Mouse (Mus musculus) heart, postnatal 0 days (tissue): ENCODE measurements at regions not wholly inside any gene's neighbourhood (a gene's known extent, or its start where the extent isn't known, plus 50 kb on each side); places are given as distances from the start of the nearest gene placed in this dataset.
"Not testable (repeated sequence)": the region's sequence is repeated elsewhere in the genome, so short reads cannot be mapped to it uniquely, and the experiment has no call there.

ENCODE experiments used
- ATAC-seq: fragments of 200-750 bp; cut with Nextera tagmentation; 2 replicates; pipeline ENCODE4 v1.8.0; 2017; ENCODE audit warnings: low read depth, moderate number of reproducible peaks, moderate library complexity; ENCODE audit not compliant: insufficient read depth
- DNase-seq: peaks from one replicate; pipeline ENCODE4 v3.0.0-alpha.2; 2016; ENCODE audit warnings: low spot score
- H3K27ac ChIP-seq: fragments of 300-500 bp; sonication (generic); 2 replicates; pipeline ENCODE4 v1.5.1; 2014; ENCODE audit warnings: low read depth, mild to moderate bottlenecking
- H3K27me3 ChIP-seq: fragments of 300-500 bp; sonication (generic); 2 replicates; pipeline ENCODE4 v1.6.1; 2014; ENCODE audit warnings: low read length, mixed read lengths; ENCODE audit not compliant: control insufficient read depth, insufficient read depth
- H3K36me3 ChIP-seq: fragments of 300-500 bp; sonication (generic); replicated peaks from 2 replicates; pipeline ENCODE4 v1.6.1; 2014; ENCODE audit warnings: low read length, mixed read lengths; ENCODE audit not compliant: control insufficient read depth, insufficient read depth
- H3K4me1 ChIP-seq: fragments of 300-500 bp; sonication (generic); 2 replicates; pipeline ENCODE4 v1.6.1; 2014; ENCODE audit warnings: antibody characterized with exemption; ENCODE audit not compliant: control insufficient read depth, insufficient read depth
- H3K4me2 ChIP-seq: fragments of 300-500 bp; sonication (generic); 2 replicates; pipeline ENCODE4 v1.6.1; 2014; ENCODE audit warnings: low read depth, mild to moderate bottlenecking, low read length, moderate library complexity
- H3K4me3 ChIP-seq: fragments of 300-500 bp; sonication (generic); 2 replicates; pipeline ENCODE4 v1.5.1; 2014; ENCODE audit warnings: low read depth, low read length
- H3K9ac ChIP-seq: fragments of 300-500 bp; sonication (generic); replicated peaks from 2 replicates; pipeline ENCODE4 v1.6.1; 2014; ENCODE audit warnings: low read depth, low read length, mixed read lengths
- H3K9me3 ChIP-seq: fragments of 300-500 bp; sonication (generic); replicated peaks from 2 replicates; pipeline ENCODE4 v1.6.1; 2016; ENCODE audit warnings: low read length; ENCODE audit not compliant: control insufficient read depth
- CTCF ChIP-seq: IDR thresholded peaks from 2 replicates; pipeline ENCODE4 v1.5.1; 2016; ENCODE audit warnings: antibody characterized with exemption, control low read depth, low read depth
- EP300 ChIP-seq: IDR thresholded peaks from 2 replicates; pipeline ENCODE4 v1.6.1; 2016; ENCODE audit warnings: antibody characterized with exemption, low read depth
- WGBS: fragments of 180-500 bp; shearing (Covaris S2); extraction: QIAGEN DNeasy Blood & Tissue Kit; methylation state at CpG from one replicate; pipeline ENCODE4 v1.1.7; 2014; 5-methylcytosine and 5-hydroxymethylcytosine counted together

DNA sequence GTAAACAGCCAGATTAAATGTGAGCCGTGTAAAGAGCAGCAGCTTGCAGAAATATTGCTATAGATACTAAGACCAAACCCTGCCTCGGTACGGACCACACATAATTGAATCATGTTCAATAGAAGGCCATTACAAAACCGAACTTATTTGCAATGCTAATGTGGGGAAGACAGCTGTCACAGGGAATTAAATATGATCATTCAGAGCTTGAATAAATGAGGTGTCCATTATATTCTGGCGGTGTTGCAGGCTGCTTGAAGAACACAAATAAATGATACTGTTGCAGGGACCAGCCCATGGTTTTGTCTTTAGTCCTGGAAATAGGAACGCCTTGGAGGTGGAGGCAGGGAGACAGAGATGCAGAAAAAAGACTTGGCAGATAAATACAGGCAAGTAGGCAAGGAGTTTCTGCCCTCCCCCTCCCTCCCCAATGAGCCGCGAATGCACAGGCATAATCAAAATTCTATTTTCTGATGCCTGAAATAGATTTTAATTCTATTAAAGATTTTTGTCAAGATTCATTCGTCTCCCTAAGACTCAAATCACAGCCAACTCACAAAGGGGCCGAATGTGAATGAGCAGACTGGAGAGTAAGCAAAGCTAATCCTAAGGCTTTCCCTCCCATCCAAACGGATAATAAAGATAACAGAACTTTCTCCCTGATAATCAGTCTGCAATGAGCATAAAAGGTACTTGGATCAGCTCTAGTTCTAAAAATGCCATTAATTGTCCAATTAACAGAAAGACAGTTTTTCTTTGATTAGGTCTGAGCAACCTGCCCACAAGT, 147.6 kb downstream of the Brms1l start:
- Histone ChIP-seq H3K4me1 (no peaks in the 10 kb centered on the region), H3K36me3 (no peaks in the 10 kb centered on the region), H3K9ac (no peak overlapping the region), H3K4me3 (no peak overlapping the region), H3K27ac (no peak overlapping the region), H3K4me2 (no peak overlapping the region), H3K27me3 (no peaks in the 10 kb centered on the region), H3K9me3 (no peaks in the 10 kb centered on the region)
- TF ChIP-seq CTCF (no peak), EP300 (no peak)
- DNase-seq: no peak
- WGBS: 65% methylated on average over 11 of the region's 11 CpGs
- no peak for ATAC-seq

DNA sequence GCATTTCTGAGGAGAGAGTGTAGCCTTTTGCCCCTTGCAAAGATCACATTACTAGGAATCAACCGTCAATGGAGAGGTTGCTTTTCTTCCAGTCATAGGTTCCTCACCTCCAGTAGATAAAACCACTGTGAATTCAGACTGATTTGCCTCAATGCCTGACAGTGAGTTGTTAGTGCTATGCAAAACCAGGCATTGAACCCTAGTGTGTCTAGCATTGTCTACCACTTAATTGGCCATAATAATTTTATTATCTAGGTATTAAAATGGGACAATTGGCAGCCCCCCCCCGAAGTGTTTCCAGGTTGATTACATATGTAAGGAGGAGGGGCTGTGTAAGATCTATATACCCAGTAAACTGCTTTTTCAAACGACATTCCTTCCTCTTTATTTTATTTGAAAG, 147.0 kb downstream of the Brms1l start:
- Histone ChIP-seq H3K9me3 (no peaks in the 10 kb centered on the region), H3K9ac (no peak overlapping the region), H3K4me3 (no peak overlapping the region), H3K27me3 (no peaks in the 10 kb centered on the region), H3K27ac (no peak overlapping the region), H3K36me3 (no peaks in the 10 kb centered on the region), H3K4me2 (no peak overlapping the region), H3K4me1 (no peaks in the 10 kb centered on the region)
- 59% methylated on average over 3 of the region's 3 CpGs for WGBS
- DNase-seq (no peak), ATAC-seq (no peak)
- no peak for TF ChIP-seq EP300
- TF ChIP-seq CTCF: no peak

DNA sequence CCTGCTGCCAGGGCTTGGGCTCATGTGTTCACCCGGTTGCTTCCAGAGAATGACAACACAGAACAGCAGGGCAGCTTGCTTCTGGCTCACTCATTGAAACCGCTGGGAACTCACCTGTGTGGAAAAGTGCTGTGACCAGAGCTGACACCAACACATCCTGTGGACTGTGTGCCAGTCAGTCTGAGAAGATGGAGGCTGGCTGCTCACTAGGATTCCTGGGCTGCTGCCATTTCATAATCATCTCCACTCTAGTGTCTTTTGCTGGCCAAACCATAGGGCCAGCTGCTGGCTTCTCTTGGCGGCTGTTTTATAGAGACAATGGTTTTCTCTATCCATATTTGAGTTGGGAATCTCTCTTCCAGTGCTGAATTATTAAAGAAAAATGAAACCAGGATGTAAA, 138.1 kb downstream of the Brms1l start:
- WGBS: 75% methylated on average over 3 of the region's 3 CpGs
- no peak for TF ChIP-seq EP300
- no peak for TF ChIP-seq CTCF

DNA sequence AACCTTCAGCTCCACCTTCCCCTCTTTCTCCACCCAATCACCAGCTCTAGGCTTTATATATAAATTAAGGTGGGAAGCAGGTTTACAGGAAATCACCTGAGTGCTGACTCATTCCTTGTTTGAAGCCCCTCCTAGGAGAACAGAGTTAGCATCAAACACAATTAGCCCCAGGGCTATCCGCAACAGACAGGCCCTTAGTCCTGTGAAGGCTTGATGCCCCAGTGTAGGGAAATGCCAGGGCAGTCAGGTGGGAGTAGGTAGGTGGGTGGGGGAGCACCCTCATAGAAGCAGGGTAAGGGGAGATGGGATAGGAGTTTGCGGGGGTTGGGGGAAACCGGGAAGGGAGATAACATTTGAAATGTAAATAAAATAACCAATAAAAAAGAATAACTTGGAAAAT, 123.2 kb downstream of the Brms1l start:
- not testable (repeated sequence) for H3K9me3 ChIP-seq, ATAC-seq, DNase-seq, H3K4me3 ChIP-seq, H3K4me1 ChIP-seq, H3K27me3 ChIP-seq, H3K36me3 ChIP-seq, H3K4me2 ChIP-seq, H3K9ac ChIP-seq, H3K27ac ChIP-seq
- 80% methylated on average over 3 of the region's 3 CpGs for WGBS

More for the DNA sequence above, 138.1 kb downstream of the Brms1l start:
- Histone ChIP-seq H3K27me3 (no peaks in the 10 kb centered on the region), H3K9ac (no peak overlapping the region), H3K27ac (no peak overlapping the region), H3K36me3 (no peaks in the 10 kb centered on the region), H3K4me2 (no peak overlapping the region), H3K4me1 (no peaks in the 10 kb centered on the region), H3K4me3 (no peak overlapping the region), H3K9me3 (no peaks in the 10 kb centered on the region)
- DNase-seq: no peak
- no peak for ATAC-seq

DNA sequence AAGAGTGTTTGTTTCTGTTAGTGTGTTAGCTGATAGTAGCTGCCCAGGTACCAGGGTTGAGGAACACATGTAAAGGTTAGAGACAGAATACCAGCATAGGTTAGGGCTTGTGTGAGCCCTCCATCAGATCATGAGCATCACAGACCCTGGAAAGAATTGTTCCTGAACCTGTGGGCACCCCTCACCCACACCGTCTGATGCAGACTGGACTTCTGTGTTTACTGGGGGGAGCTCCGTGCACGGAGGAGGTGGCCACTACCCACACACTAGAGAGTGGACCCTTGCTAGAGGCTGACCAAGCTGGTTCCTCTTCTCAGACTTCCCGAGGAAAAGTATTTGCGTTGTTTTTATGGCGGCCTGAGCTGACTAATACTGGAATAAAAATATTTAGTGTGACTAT, 104.4 kb downstream of the Brms1l start:
- no peak overlapping the region for H3K9ac ChIP-seq
- H3K36me3 ChIP-seq: no peaks in the 10 kb centered on the region
- no peaks in the 10 kb centered on the region for H3K9me3 ChIP-seq
- no peak overlapping the region for H3K27ac ChIP-seq
- H3K4me2 ChIP-seq: no peak overlapping the region
- H3K4me3 ChIP-seq: no peak overlapping the region
- no peak for DNase-seq
- 85% methylated on average over 6 of the region's 6 CpGs for WGBS
- ATAC-seq: no peak
- H3K4me1 ChIP-seq: no peaks in the 10 kb centered on the region
- TF ChIP-seq EP300: no peak
- TF ChIP-seq CTCF: no peak
- no peaks in the 10 kb centered on the region for H3K27me3 ChIP-seq
